Mouse (Mus musculus): Measurements from ENCODE around the gene Klk5. TPM values are rescaled to one million over a fixed set of nuclear protein-coding genes. Genes with fewer than 3 reads are reported as not detected.

The Klk5 gene
- total RNA-seq (2018; cell fraction: chromatin; rRNA removed), result not detected
- not detected for total RNA-seq (2018; cell fraction: cytosol; rRNA removed)
- total RNA-seq (2018; cell fraction: nucleus; rRNA removed), result not detected
- polyA plus RNA-seq (2018), result not detected in 3 replicates

GRCm38 (mm10) chr7:43841701-43842100 lies at the start of gene Klk5:
Klk5 (plus strand) TSS chr7:43841971.
- WGBS (ENCODE audit: missing documents), result 51% methylated on average over 3 of the region's 3 CpGs
- Histone ChIP-seq H3K4me3 (ENCODE audit: inconsistent target) (no peak within 1 kb of the TSS), H3K27ac (no peak within 1 kb of the TSS), H3K36me3 (ENCODE audit: inconsistent target) (no peaks in the 10 kb centered on the region), H3K79me2 (ENCODE audit: inconsistent target) (no peaks in the 10 kb centered on the region)

- no peaks in the 10 kb centered on the region for H3K36me3 ChIP-seq (ENCODE audit: inconsistent target)
- H3K4me3 ChIP-seq (ENCODE audit: inconsistent target), result no peak overlapping the region
- 36% methylated on average over 8 of the region's 8 CpGs for WGBS (ENCODE audit: missing documents)
- H3K79me2 ChIP-seq (ENCODE audit: inconsistent target), result no peaks in the 10 kb centered on the region
- no peak overlapping the region for H3K27ac ChIP-seq
These were observed 45.4 kb upstream of the Klk5 start for GRCm38 (mm10) chr7:43796355-43796754.

- 0% methylated on average over 27 of the region's 28 CpGs for WGBS (ENCODE audit: missing documents)
- H3K36me3 ChIP-seq (ENCODE audit: inconsistent target), result no peaks in the 10 kb centered on the region
- no peaks in the 10 kb centered on the region for H3K79me2 ChIP-seq (ENCODE audit: inconsistent target)
- H3K4me3 ChIP-seq (ENCODE audit: inconsistent target), result peak within 1 kb of the TSS; percentile 8; the same call in 1 of the 2 replicates
- no peak within 1 kb of the TSS for H3K27ac ChIP-seq
These were observed 44.4 kb upstream of the Klk5 start, which contains the start of gene Klk8 for GRCm38 (mm10) chr7:43797333-43797769. Klk8 (plus strand) TSS chr7:43797577.

GRCm38 (mm10) chr7:43797844-43798462 lies 43.8 kb upstream of the Klk5 start:
- Histone ChIP-seq H3K4me3 (ENCODE audit: inconsistent target) (no peak overlapping the region), H3K27ac (no peak overlapping the region), H3K79me2 (ENCODE audit: inconsistent target) (no peaks in the 10 kb centered on the region), H3K36me3 (ENCODE audit: inconsistent target) (no peaks in the 10 kb centered on the region)
- 6% methylated on average over 13 of the region's 13 CpGs for WGBS (ENCODE audit: missing documents)

GRCm38 (mm10) chr7:43799876-43800275 lies 41.9 kb upstream of the Klk5 start:
- H3K36me3 ChIP-seq (ENCODE audit: inconsistent target), result no peaks in the 10 kb centered on the region
- 72% methylated on average over 7 of the region's 7 CpGs for WGBS (ENCODE audit: missing documents)
- no peaks in the 10 kb centered on the region for H3K79me2 ChIP-seq (ENCODE audit: inconsistent target)
- H3K27ac ChIP-seq, result no peak overlapping the region
- H3K4me3 ChIP-seq (ENCODE audit: inconsistent target), result no peak overlapping the region

GRCm38 (mm10) chr7:43810994-43811393 lies 30.8 kb upstream of the Klk5 start, which contains the start of gene Klk7:
Klk7 (plus strand) TSS chr7:43811294.
- Histone ChIP-seq H3K4me3 (ENCODE audit: inconsistent target) (no peak within 1 kb of the TSS), H3K27ac (no peak within 1 kb of the TSS), H3K79me2 (ENCODE audit: inconsistent target) (no peaks in the 10 kb centered on the region), H3K36me3 (ENCODE audit: inconsistent target) (no peaks in the 10 kb centered on the region)
- 64% methylated on average over 5 of the region's 5 CpGs for WGBS (ENCODE audit: missing documents)

- Histone ChIP-seq H3K79me2 (ENCODE audit: inconsistent target) (no peaks in the 10 kb centered on the region), H3K36me3 (ENCODE audit: inconsistent target) (no peaks in the 10 kb centered on the region), H3K27ac (no peak overlapping the region), H3K4me3 (ENCODE audit: inconsistent target) (no peak overlapping the region)
- 91% methylated on average over 7 of the region's 7 CpGs for WGBS (ENCODE audit: missing documents)
These were observed 26.6 kb upstream of the Klk5 start for GRCm38 (mm10) chr7:43815211-43815610.

GRCm38 (mm10) chr7:43816746-43817145 lies 25.0 kb upstream of the Klk5 start:
- Histone ChIP-seq H3K4me3 (ENCODE audit: inconsistent target) (no peak overlapping the region), H3K36me3 (ENCODE audit: inconsistent target) (no peaks in the 10 kb centered on the region), H3K27ac (no peak overlapping the region), H3K79me2 (ENCODE audit: inconsistent target) (no peaks in the 10 kb centered on the region)

GRCm38 (mm10) chr7:43821581-43821980 lies 20.2 kb upstream of the Klk5 start:
- H3K27ac ChIP-seq, result no peak overlapping the region
- H3K4me3 ChIP-seq (ENCODE audit: inconsistent target), result no peak overlapping the region
- H3K79me2 ChIP-seq (ENCODE audit: inconsistent target), result no peaks in the 10 kb centered on the region
- H3K36me3 ChIP-seq (ENCODE audit: inconsistent target), result no peaks in the 10 kb centered on the region
- 84% methylated on average over 7 of the region's 7 CpGs for WGBS (ENCODE audit: missing documents)

GRCm38 (mm10) chr7:43824199-43824598 lies 17.6 kb upstream of the Klk5 start, which contains the start of gene Klk6:
Klk6 (plus strand) TSS chr7:43824499.
- Histone ChIP-seq H3K27ac (no peak within 1 kb of the TSS), H3K4me3 (ENCODE audit: inconsistent target) (no peak within 1 kb of the TSS), H3K79me2 (ENCODE audit: inconsistent target) (no peaks in the 10 kb centered on the region), H3K36me3 (ENCODE audit: inconsistent target) (no peaks in the 10 kb centered on the region)
- 88% methylated on average over 9 of the region's 10 CpGs for WGBS (ENCODE audit: missing documents)

GRCm38 (mm10) chr7:43826056-43826455 lies 15.7 kb upstream of the Klk5 start:
- WGBS (ENCODE audit: missing documents), result 81% methylated on average over 5 of the region's 5 CpGs
- Histone ChIP-seq H3K4me3 (ENCODE audit: inconsistent target) (no peak overlapping the region), H3K79me2 (ENCODE audit: inconsistent target) (no peaks in the 10 kb centered on the region), H3K36me3 (ENCODE audit: inconsistent target) (no peaks in the 10 kb centered on the region), H3K27ac (no peak overlapping the region)

- Histone ChIP-seq H3K4me3 (ENCODE audit: inconsistent target) (no peak overlapping the region), H3K79me2 (ENCODE audit: inconsistent target) (no peaks in the 10 kb centered on the region), H3K27ac (no peak overlapping the region), H3K36me3 (ENCODE audit: inconsistent target) (no peaks in the 10 kb centered on the region)
- 91% methylated on average over 4 of the region's 4 CpGs for WGBS (ENCODE audit: missing documents)
These were observed 14.1 kb upstream of the Klk5 start for GRCm38 (mm10) chr7:43827706-43828105.

GRCm38 (mm10) chr7:43829006-43829405 lies 12.8 kb upstream of the Klk5 start:
- Histone ChIP-seq H3K27ac (no peak overlapping the region), H3K36me3 (ENCODE audit: inconsistent target) (no peaks in the 10 kb centered on the region), H3K79me2 (ENCODE audit: inconsistent target) (no peaks in the 10 kb centered on the region), H3K4me3 (ENCODE audit: inconsistent target) (no peak overlapping the region)
- 93% methylated on average over 8 of the region's 8 CpGs for WGBS (ENCODE audit: missing documents)

- H3K79me2 ChIP-seq (ENCODE audit: inconsistent target), result no peaks in the 10 kb centered on the region
- H3K27ac ChIP-seq, result no peak overlapping the region
- 89% methylated on average over 4 of the region's 4 CpGs for WGBS (ENCODE audit: missing documents)
- H3K36me3 ChIP-seq (ENCODE audit: inconsistent target), result no peaks in the 10 kb centered on the region
- no peak overlapping the region for H3K4me3 ChIP-seq (ENCODE audit: inconsistent target)
These were observed 2.0 kb downstream of the Klk5 start for GRCm38 (mm10) chr7:43843801-43844200.

GRCm38 (mm10) chr7:43851616-43852015 lies 9.8 kb downstream of the Klk5 start:
- H3K79me2 ChIP-seq (ENCODE audit: inconsistent target), result no peaks in the 10 kb centered on the region
- H3K27ac ChIP-seq, result no peak overlapping the region
- no peak overlapping the region for H3K4me3 ChIP-seq (ENCODE audit: inconsistent target)
- 85% methylated on average over 6 of the region's 6 CpGs for WGBS (ENCODE audit: missing documents)
- H3K36me3 ChIP-seq (ENCODE audit: inconsistent target), result no peaks in the 10 kb centered on the region
